Mouse (Mus musculus) spleen, adult 2 months (tissue): Measurements from ENCODE around the gene Defb28.

Experiments used
- CTCF ChIP-seq: fragments of 200-500 bp; IDR thresholded peaks from 2 replicates; pipeline ENCODE4 v1.5.1; 2011; ENCODE audit warnings: mild to moderate bottlenecking, inconsistent platforms; ENCODE audit not compliant: insufficient read depth, insufficient read length, insufficient replicate concordance; ENCODE audit errors: extremely low read depth
- POLR2A ChIP-seq: fragments of 200-500 bp; IDR thresholded peaks from 2 replicates; pipeline ENCODE4 v1.6.1; 2011; ENCODE audit warnings: low read depth, low read length, inconsistent platforms

GRCm38 (mm10) chr2:152472434-152472833 lies 45.6 kb upstream of the Defb28 start:
- TF ChIP-seq CTCF (no peak), POLR2A (no peak)
